Mouse (Mus musculus): ENCODE measurements around the gene Hoga1. TPM values are rescaled to one million over a fixed set of nuclear protein-coding genes. Genes with fewer than 3 reads are reported as not detected.
A peak's percentile ranks its signal among the peaks of the same experiment; 100 is the strongest.

Gene Hoga1
- total and polyA plus RNA-seq, 2 experiments from 2014 or later, result 3.5 to 3.6 TPM

DNA sequence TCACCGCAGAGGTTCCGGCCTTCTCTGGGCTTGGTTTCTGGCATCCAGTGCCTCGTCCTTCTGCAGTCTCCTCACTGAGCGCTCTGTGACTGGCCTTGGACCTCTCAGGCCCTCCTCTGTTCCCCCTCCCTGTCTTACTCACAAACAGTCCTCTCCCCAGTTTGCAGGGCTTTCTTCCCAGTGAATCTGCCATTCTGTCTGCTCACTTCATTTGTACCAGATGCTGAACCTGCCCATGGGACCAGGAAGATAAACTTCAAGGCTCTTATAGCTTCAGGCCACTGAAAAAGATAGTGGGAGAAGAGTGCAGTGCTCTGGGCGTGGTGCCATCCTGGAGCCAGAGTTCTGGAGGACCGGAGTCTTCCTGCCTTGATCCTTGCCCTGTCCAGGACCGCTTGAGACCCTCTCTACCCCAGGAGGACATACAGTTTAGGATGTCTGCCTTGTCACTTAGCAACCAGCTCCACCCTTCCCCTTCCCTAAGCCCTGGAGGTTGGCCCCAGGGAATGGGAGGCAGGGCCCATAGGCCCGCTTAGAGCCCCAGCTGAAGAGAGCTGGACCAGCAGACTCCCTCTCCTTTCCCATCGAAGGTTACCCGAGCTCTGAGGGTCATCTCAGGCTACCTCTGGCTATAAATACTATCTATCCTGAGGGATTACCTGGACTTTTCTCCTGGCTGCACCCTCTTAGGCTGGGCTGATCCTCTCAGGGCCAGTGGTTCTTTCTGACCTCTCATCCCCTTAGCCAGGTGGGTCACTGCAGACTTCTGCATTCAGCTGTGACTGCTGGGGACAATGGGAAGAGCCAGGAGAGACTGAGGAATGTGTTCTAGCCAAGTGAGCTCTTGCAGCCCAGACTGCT, 23.5 kb upstream of the Hoga1 start:
- Histone ChIP-seq H3K9ac (no peak overlapping the region), H3K4me2 (ENCODE audit: low read depth) (no peak overlapping the region), H3K27ac (ENCODE audit: low read depth, low read length) (no peak overlapping the region), H3K4me1 (ENCODE audit: insufficient read depth) (no peaks in the 10 kb centered on the region), H3K9me3 (ENCODE audit: low read length) (no peaks in the 10 kb centered on the region), H3K4me3 (ENCODE audit: low read depth, low read length) (no peak overlapping the region), H3K36me3 (ENCODE audit: insufficient read depth) (no peaks in the 10 kb centered on the region), H3K27me3 (ENCODE audit: insufficient read depth, low read length) (no peaks in the 10 kb centered on the region)
- no peak for TF ChIP-seq CTCF (IDR thresholded peaks at IDR 0.05; ENCODE audit: low read depth)
- 78% methylated on average over 10 of the region's 10 CpGs for WGBS
- DNase-seq (no peak), ATAC-seq (no peak)

DNA sequence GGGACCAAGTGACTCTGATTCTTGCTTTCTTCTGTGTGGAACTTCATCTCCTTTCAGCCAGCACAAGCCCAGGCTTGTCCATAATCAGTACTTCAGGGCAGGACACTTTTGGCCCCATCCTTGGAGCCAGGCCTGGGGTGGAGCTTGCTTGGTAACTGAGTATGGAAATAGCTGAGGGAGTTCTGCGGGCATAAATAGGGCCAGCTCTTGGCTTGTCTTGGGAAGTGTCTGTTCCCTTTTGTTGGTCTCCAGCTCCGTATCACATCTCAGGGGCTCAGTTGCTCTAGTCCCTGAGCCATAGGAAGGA, 22.9 kb upstream of the Hoga1 start:
- Histone ChIP-seq H3K9me3 (ENCODE audit: low read length) (no peaks in the 10 kb centered on the region), H3K36me3 (ENCODE audit: insufficient read depth) (no peaks in the 10 kb centered on the region), H3K4me3 (ENCODE audit: low read depth, low read length) (no peak overlapping the region), H3K4me2 (ENCODE audit: low read depth) (no peak overlapping the region), H3K9ac (no peak overlapping the region), H3K27me3 (ENCODE audit: insufficient read depth, low read length) (no peaks in the 10 kb centered on the region), H3K27ac (ENCODE audit: low read depth, low read length) (no peak overlapping the region), H3K4me1 (ENCODE audit: insufficient read depth) (no peaks in the 10 kb centered on the region)
- 81% methylated on average over 2 of the region's 2 CpGs for WGBS
- no peak for TF ChIP-seq CTCF (IDR thresholded peaks at IDR 0.05; ENCODE audit: low read depth)
- no peak for DNase-seq
- no peak for ATAC-seq

DNA sequence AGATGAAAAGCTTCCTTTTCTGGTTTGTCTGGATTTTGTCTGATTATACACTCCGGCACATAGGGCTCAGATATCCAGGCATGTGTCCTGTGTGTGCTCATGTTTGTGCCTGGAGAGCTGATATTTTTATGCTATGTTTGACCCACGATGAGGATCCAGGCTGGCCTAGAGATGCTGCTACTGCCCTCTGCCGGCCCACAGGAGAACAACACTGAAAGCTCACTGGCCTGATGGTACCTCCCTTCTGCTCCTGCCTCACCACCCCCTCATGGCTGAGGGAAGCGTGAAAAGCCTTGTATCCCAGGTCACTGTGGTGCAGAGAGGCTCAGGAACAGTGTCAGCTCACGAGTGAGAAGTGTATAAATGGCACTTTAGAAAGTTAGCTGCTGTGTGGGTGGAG, 19.3 kb upstream of the Hoga1 start:
- ATAC-seq (peak; percentile 82), DNase-seq (peak; percentile 77)
- Histone ChIP-seq H3K4me1 (ENCODE audit: insufficient read depth) (no peaks in the 10 kb centered on the region), H3K9me3 (ENCODE audit: low read length) (no peaks in the 10 kb centered on the region), H3K36me3 (ENCODE audit: insufficient read depth) (no peaks in the 10 kb centered on the region), H3K9ac (no peak overlapping the region), H3K4me3 (ENCODE audit: low read depth, low read length) (no peak overlapping the region), H3K27me3 (ENCODE audit: insufficient read depth, low read length) (no peaks in the 10 kb centered on the region), H3K27ac (ENCODE audit: low read depth, low read length) (no peak overlapping the region), H3K4me2 (ENCODE audit: low read depth) (no peak overlapping the region)
- peak; percentile 94 for TF ChIP-seq CTCF (IDR thresholded peaks at IDR 0.05; ENCODE audit: low read depth)
- WGBS, result 5% methylated on average over 5 of the region's 5 CpGs

DNA sequence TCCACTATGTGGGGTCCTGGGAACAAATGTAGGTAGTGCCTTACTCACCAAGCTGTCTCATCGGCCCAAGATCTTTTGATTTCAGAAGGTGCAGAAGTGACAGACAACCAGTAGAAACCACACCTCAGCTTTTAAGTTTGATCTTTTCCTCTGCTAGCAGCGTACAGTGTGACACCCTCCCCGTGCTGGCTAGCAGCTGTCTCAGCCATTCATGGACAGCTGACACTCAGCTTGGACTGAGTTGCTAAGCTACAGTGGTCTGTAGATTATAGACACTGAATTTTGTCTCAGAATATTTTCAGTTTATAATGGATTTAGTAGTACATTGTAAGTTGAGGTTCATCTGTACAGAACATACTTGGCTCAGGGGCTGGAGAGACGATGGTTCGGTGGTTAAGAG, 14.3 kb upstream of the Hoga1 start:
- Histone ChIP-seq H3K27me3 (ENCODE audit: insufficient read depth, low read length) (no peaks in the 10 kb centered on the region), H3K4me3 (ENCODE audit: low read depth, low read length) (no peak overlapping the region), H3K36me3 (ENCODE audit: insufficient read depth) (no peaks in the 10 kb centered on the region), H3K9me3 (ENCODE audit: low read length) (no peaks in the 10 kb centered on the region), H3K9ac (no peak overlapping the region), H3K4me1 (ENCODE audit: insufficient read depth) (no peaks in the 10 kb centered on the region), H3K27ac (ENCODE audit: low read depth, low read length) (no peak overlapping the region), H3K4me2 (ENCODE audit: low read depth) (no peak overlapping the region)
- no peak for TF ChIP-seq CTCF (IDR thresholded peaks at IDR 0.05; ENCODE audit: low read depth)
- no peak for DNase-seq
- WGBS, result 80% methylated on average over 5 of the region's 5 CpGs
- no peak for ATAC-seq

DNA sequence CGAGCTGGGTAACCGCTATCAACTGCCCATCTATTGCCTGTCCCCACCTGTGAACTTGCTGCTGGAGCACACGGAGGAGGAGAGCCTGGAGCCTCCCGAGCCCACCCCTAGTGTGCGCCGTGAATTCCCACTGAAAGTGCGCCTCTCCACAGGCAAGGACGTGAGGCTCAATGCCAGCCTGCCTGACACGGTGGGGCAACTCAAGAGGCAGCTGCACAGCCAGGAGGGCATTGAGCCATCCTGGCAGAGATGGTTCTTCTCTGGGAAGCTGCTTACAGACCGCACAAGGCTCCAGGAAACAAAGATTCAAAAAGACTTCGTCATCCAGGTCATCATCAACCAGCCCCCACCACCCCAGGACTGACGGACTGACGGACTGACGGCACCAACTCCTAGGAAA, 11.8 kb upstream of the Hoga1 start:
- DNase-seq, result no peak
- H3K27me3 ChIP-seq (ENCODE audit: insufficient read depth, low read length), result no peaks in the 10 kb centered on the region
- H3K4me2 ChIP-seq (ENCODE audit: low read depth), result no peak overlapping the region
- no peak for ATAC-seq
- H3K4me3 ChIP-seq (ENCODE audit: low read depth, low read length), result no peak overlapping the region
- H3K9ac ChIP-seq, result no peak overlapping the region
- no peaks in the 10 kb centered on the region for H3K36me3 ChIP-seq (ENCODE audit: insufficient read depth)
- TF ChIP-seq CTCF (IDR thresholded peaks at IDR 0.05; ENCODE audit: low read depth), result no peak
- WGBS, result 72% methylated on average over 14 of the region's 14 CpGs
- H3K4me1 ChIP-seq (ENCODE audit: insufficient read depth), result no peaks in the 10 kb centered on the region
- H3K9me3 ChIP-seq (ENCODE audit: low read length), result no peaks in the 10 kb centered on the region
- no peak overlapping the region for H3K27ac ChIP-seq (ENCODE audit: low read depth, low read length)

DNA sequence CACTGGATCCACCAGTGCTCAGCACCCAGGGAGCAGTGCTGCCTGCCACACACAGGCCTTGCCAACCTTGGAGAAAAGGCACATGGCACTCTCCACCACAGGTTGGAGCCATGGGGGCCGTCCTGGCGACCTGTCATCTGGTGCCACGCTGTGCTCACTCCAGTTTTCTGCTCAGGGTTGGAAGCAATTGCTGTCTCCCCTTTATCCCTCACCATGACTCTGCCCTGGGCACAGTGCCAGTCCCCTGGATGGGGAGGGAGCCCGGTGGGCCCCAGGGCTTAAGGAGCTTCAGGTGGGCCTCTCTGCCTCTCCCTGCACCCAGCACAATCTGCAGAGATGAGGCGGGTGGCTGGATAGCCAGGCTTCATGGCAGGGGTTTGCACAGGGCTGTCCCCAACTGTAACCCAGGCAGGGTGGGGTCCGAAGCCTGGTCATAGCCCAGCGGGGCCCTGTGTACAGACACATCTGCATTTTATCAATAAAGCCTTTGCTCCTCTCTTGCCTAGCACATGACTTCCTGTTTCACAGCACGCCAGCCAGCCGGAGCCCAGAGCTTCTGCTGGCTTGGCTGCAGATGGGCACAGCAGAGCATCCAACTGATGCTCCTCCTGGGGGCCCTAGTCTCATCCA, 11.1 kb upstream of the Hoga1 start:
- DNase-seq (no peak), ATAC-seq (peak; percentile 37; the same call in 1 of the 2 replicates)
- Histone ChIP-seq H3K36me3 (ENCODE audit: insufficient read depth) (no peaks in the 10 kb centered on the region), H3K4me1 (ENCODE audit: insufficient read depth) (no peaks in the 10 kb centered on the region), H3K27me3 (ENCODE audit: insufficient read depth, low read length) (no peaks in the 10 kb centered on the region), H3K9ac (no peak overlapping the region), H3K4me3 (ENCODE audit: low read depth, low read length) (no peak overlapping the region), H3K4me2 (ENCODE audit: low read depth) (no peak overlapping the region), H3K9me3 (ENCODE audit: low read length) (no peaks in the 10 kb centered on the region), H3K27ac (ENCODE audit: low read depth, low read length) (no peak overlapping the region)
- TF ChIP-seq CTCF (IDR thresholded peaks at IDR 0.05; ENCODE audit: low read depth), result no peak
- 66% methylated on average over 9 of the region's 9 CpGs for WGBS

DNA sequence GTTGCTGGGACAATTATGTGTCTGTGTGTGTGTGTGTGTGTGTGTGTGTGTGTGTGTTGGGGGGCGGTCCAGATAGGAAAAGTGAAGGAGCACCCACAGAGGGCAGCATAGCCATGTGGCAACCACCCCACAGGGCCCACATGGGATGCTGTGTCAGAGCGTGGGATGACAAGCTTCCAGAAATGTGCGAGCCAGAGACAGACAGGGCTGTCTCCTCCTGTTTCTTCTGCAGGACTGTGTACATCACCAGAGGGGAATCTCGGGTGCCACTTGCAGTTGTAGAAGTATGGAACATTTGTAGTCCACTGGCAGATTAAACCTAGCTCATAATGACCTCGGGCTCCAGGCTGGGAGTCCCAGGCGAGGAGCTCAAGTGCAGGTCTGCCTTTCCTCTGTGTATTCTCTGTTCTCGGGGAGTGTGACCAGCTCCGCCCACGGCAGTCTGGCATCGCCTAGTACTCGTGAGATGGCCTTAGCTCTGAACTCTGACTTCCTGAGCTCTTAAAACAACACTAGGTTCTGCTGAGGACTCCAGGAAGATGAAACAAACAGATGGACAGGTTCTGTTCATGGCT, 10.4 kb upstream of the Hoga1 start:
- ATAC-seq (peak; percentile 19), DNase-seq (no peak)
- Histone ChIP-seq H3K27ac (ENCODE audit: low read depth, low read length) (no peak overlapping the region), H3K9ac (no peak overlapping the region), H3K9me3 (ENCODE audit: low read length) (no peaks in the 10 kb centered on the region), H3K36me3 (ENCODE audit: insufficient read depth) (no peaks in the 10 kb centered on the region), H3K4me2 (ENCODE audit: low read depth) (no peak overlapping the region), H3K4me1 (ENCODE audit: insufficient read depth) (no peaks in the 10 kb centered on the region), H3K27me3 (ENCODE audit: insufficient read depth, low read length) (no peaks in the 10 kb centered on the region), H3K4me3 (ENCODE audit: low read depth, low read length) (no peak overlapping the region)
- no peak for TF ChIP-seq CTCF (IDR thresholded peaks at IDR 0.05; ENCODE audit: low read depth)
- WGBS, result 58% methylated on average over 11 of the region's 11 CpGs

Data from forebrain, postnatal 0 days (tissue).